Comparison of ENCODE assay signal across 8 mouse cellular contexts in genomic region chr14:73441951-73442716, GRCm38 (mm10). TPM values are rescaled to one million over a fixed set of nuclear protein-coding genes. Genes with fewer than 3 reads are reported as not detected.
DNase-seq lines count a peak whose midpoint lies in the region; ATAC-seq and TF ChIP-seq lines count a peak whose summit lies in the region.

No protein-coding gene starts in this region.

- TF ChIP-seq CTCF in bone marrow, adult 2 months (IDR thresholded peaks at IDR 0.05; ENCODE audit: control insufficient read depth, insufficient read depth, low read length), result no peak

- WGBS in heart, embryonic 10.5 days, result 67% methylated on average over 7 of the region's 7 CpGs
- 36% methylated on average over 7 of the region's 7 CpGs for WGBS in bone marrow, adult 2 months
- 61% methylated on average over 7 of the region's 7 CpGs for WGBS in kidney, embryonic 15.5 days

- H3K4me3 ChIP-seq in heart, embryonic 10.5 days, result no peak overlapping the region
- no peak overlapping the region for H3K4me3 ChIP-seq in bone marrow, adult 2 months (replicated peaks; ENCODE audit: control insufficient read depth, low read depth, low read length)
- H3K4me3 ChIP-seq in kidney, embryonic 15.5 days (replicated peaks), result no peak overlapping the region

- peaks cover 8% of the 10 kb centered on the region; the same call in 1 of the 2 replicates for H3K4me1 ChIP-seq in heart, embryonic 10.5 days
- peaks cover 7% of the 10 kb centered on the region for H3K4me1 ChIP-seq in bone marrow, adult 2 months (ENCODE audit: control insufficient read depth, insufficient read depth, low read length)
- H3K4me1 ChIP-seq in kidney, embryonic 15.5 days, result peaks cover 24% of the 10 kb centered on the region

- no peak for TF ChIP-seq POLR2A in bone marrow, adult 2 months (IDR thresholded peaks at IDR 0.05; ENCODE audit: borderline replicate concordance, control insufficient read depth, low read depth, low read length)

- H3K9me3 ChIP-seq in heart, embryonic 10.5 days, result no peaks in the 10 kb centered on the region
- H3K9me3 ChIP-seq in kidney, embryonic 15.5 days (replicated peaks), result no peaks in the 10 kb centered on the region

- no peaks in the 10 kb centered on the region for H3K27me3 ChIP-seq in heart, embryonic 10.5 days (ENCODE audit: insufficient read depth, poor library complexity, severe bottlenecking)
- H3K27me3 ChIP-seq in kidney, embryonic 15.5 days, result no peaks in the 10 kb centered on the region

- peak; percentile 98 for DNase-seq in heart, adult 11 months
- no peak for DNase-seq in heart, embryonic 10.5 days (ENCODE audit: low spot score)
- DNase-seq in left cerebral cortex, adult 11 months (ENCODE audit: low spot score), result no peak
- no peak for DNase-seq in c-Kit-positive CD71-positive TER-119-positive erythroid progenitor cells, embryonic 14.5 days (ENCODE audit: low spot score)
- no peak for DNase-seq in layer of hippocampus, adult 8-10 months (ENCODE audit: low spot score in 2 of 2)

- no peak for ATAC-seq in kidney, embryonic 15.5 days (replicated peaks; ENCODE audit: low FRiP score)
- ATAC-seq in monocyte, adult 5-6 weeks (replicated peaks; ENCODE audit: insufficient number of reproducible peaks, low FRiP score, low TSS enrichment, poor library complexity, severe bottlenecking), result peak; percentile 89

- no peak overlapping the region for H3K4me2 ChIP-seq in kidney, embryonic 15.5 days

- no peak overlapping the region for H3K9ac ChIP-seq in kidney, embryonic 15.5 days

- H3K27ac ChIP-seq in heart, embryonic 10.5 days, result no peak overlapping the region
- H3K27ac ChIP-seq in bone marrow, adult 2 months (ENCODE audit: control insufficient read depth, insufficient read depth, low read depth, low read length, poor library complexity), result peak overlapping the region; percentile 38
- H3K27ac ChIP-seq in kidney, embryonic 15.5 days, result peak overlapping the region; percentile 61

- no peaks in the 10 kb centered on the region for H3K36me3 ChIP-seq in heart, embryonic 10.5 days
- H3K36me3 ChIP-seq in kidney, embryonic 15.5 days, result no peaks in the 10 kb centered on the region

RNA-seq across cellular contexts. Expression of gene Itm2b, which starts 57.0 kb away (rescaled TPM):
- 330 and 384 TPM in 2 replicates for polyA plus RNA-seq in heart, embryonic 10.5 days (2016; fragmentation: Nextera tagmentation; extraction: Ambion mirVana)
- polyA plus RNA-seq in bone marrow, adult 2 months (2011; ENCODE audit: insufficient read depth, insufficient read length, low replicate concordance, missing spikeins), result 138 and 235 TPM in 2 replicates
- polyA plus RNA-seq in kidney, embryonic 15.5 days (2015; fragmentation: Nextera tagmentation; extraction: Ambion mirVana), result 910 and 925 TPM in 2 replicates
- 1,022 to 1,179 TPM (median 1,153 TPM) in 3 replicates for total RNA-seq in monocyte, adult 5-6 weeks (2017)
- total RNA-seq in layer of hippocampus, adult 8-10 months (2022), result 1,000 to 10,000 TPM in 2 of 4 experiments, 100 to 1,000 TPM in 2; 897 to 1,139 (median 988) TPM
